In the genomic region with DNA sequence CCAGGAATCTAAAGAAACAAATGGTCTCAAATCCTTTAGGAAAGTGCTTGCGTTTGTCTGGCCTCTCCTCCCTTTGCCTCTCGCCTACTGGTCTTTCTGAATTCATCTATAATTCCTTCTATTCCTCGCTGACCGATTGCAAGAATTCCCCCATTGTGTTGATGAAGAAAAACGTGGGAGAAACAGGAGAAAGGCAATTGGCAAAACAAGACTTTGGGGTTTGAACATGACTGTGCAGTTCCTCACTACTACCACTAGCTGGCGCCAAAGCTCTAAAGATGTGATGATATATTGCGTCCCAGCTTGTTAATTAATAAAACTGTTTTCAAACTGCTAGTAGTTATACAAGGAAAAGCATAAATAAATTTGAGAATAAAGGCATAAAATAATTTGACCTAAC, we compare ENCODE assay signal across 10 mouse cellular contexts. TPM values are rescaled to one million over a fixed set of nuclear protein-coding genes. Genes with fewer than 3 reads are reported as not detected.
A peak's percentile ranks its signal among the peaks of the same experiment; 100 is the strongest.
DNase-seq lines count a peak whose midpoint lies in the region; ATAC-seq and TF ChIP-seq lines count a peak whose summit lies in the region.
"Had no signal": no experiment of that assay in that cellular context is flagged by ENCODE, and none has a peak within 500 bp of the region (broad histone marks: within the 10 kb centered on the region; RNA-seq: fewer than 3 reads in every experiment).

No protein-coding gene starts in this region.

- 1% methylated on average over 7 of the region's 7 CpGs for WGBS in heart, embryonic 15.5 days
- WGBS in midbrain, postnatal 0 days: 2% methylated on average over 7 of the region's 7 CpGs

- no peak overlapping the region for H3K27ac ChIP-seq in heart, embryonic 15.5 days
- H3K27ac ChIP-seq in layer of hippocampus, adult 2 months: no peak overlapping the region
- no peak overlapping the region for H3K27ac ChIP-seq in midbrain, postnatal 0 days (ENCODE audit: low read depth, low read length)
- H3K27ac ChIP-seq: embryonic facial prominence, embryonic 12.5 days; limb, embryonic 13.5 days had no signal

- DNase-seq in layer of hippocampus, adult 11-12 months (ENCODE audit: low spot score): peak; percentile 59
- no peak for DNase-seq in layer of hippocampus, adult 9-10 months (ENCODE audit: low spot score)
- peak; percentile 14 for DNase-seq in G1E (ENCODE audit: low spot score)
- peak; percentile 80 for DNase-seq in cerebellum, adult 9-10 months
- DNase-seq in layer of hippocampus, adult 2 months (ENCODE audit: low spot score in 2 of 2): peak; percentile 56 to 64
- DNase-seq in midbrain, postnatal 0 days (ENCODE audit: low spot score): peak; percentile 79

- no peak for ATAC-seq in G1E (ENCODE audit: extremely low read depth, insufficient number of reproducible peaks, low FRiP score, poor library complexity, severe bottlenecking)
- no peak for ATAC-seq in heart, embryonic 15.5 days (replicated peaks; ENCODE audit: insufficient number of reproducible peaks, insufficient read depth, low FRiP score, low read depth)
- no peak for ATAC-seq in midbrain, postnatal 0 days (ENCODE audit: low FRiP score)
- no peak for ATAC-seq in erythroid progenitor cell, adult 5-6 weeks (replicated peaks; ENCODE audit: low FRiP score, poor library complexity, severe bottlenecking)

- TF ChIP-seq CTCF in G1E (IDR thresholded peaks at IDR 0.05; ENCODE audit: low read depth, low read length): peak; percentile 100
- TF ChIP-seq CTCF in layer of hippocampus, adult 2 months (conservative IDR thresholded peaks at IDR 0.05): peak; percentile 100
- TF ChIP-seq CTCF in midbrain, postnatal 0 days (IDR thresholded peaks at IDR 0.05): peak; percentile 100

- H3K9ac ChIP-seq in heart, embryonic 15.5 days: no peak overlapping the region
- no peak overlapping the region for H3K9ac ChIP-seq in midbrain, postnatal 0 days (replicated peaks; ENCODE audit: low read length, poor library complexity, severe bottlenecking)
- H3K9ac ChIP-seq: embryonic facial prominence, embryonic 12.5 days; limb, embryonic 13.5 days had no signal

- no peaks in the 10 kb centered on the region for H3K36me3 ChIP-seq in G1E (replicated peaks)
- no peaks in the 10 kb centered on the region for H3K36me3 ChIP-seq in heart, embryonic 15.5 days
- H3K36me3 ChIP-seq in midbrain, postnatal 0 days (ENCODE audit: insufficient read depth, low read length): no peaks in the 10 kb centered on the region
- H3K36me3 ChIP-seq: embryonic facial prominence, embryonic 12.5 days; limb, embryonic 13.5 days had no signal

- no peaks in the 10 kb centered on the region for H3K9me3 ChIP-seq in G1E (replicated peaks)
- H3K9me3 ChIP-seq in heart, embryonic 15.5 days (replicated peaks): no peaks in the 10 kb centered on the region
- no peaks in the 10 kb centered on the region for H3K9me3 ChIP-seq in midbrain, postnatal 0 days (ENCODE audit: low read length)
- H3K9me3 ChIP-seq: limb, embryonic 13.5 days had no signal

- H3K4me1 ChIP-seq in G1E (ENCODE audit: insufficient read depth, low read depth, low read length): peaks cover 10% of the 10 kb centered on the region
- H3K4me1 ChIP-seq in heart, embryonic 15.5 days (replicated peaks): peaks cover 22% of the 10 kb centered on the region
- H3K4me1 ChIP-seq in midbrain, postnatal 0 days (ENCODE audit: insufficient read depth, low read length): no peaks in the 10 kb centered on the region

- peaks cover 33% of the 10 kb centered on the region for H3K27me3 ChIP-seq in G1E (ENCODE audit: insufficient read depth, low read length)
- H3K27me3 ChIP-seq in heart, embryonic 15.5 days: 0 out of 2 replicates have a peak, but pooled peaks cover 4% of the 10 kb centered on the region
- H3K27me3 ChIP-seq in midbrain, postnatal 0 days (ENCODE audit: insufficient read depth, low read length): 0 out of 2 replicates have a peak, but pooled peaks cover 12% of the 10 kb centered on the region

- 0 out of 2 replicates have a peak overlapping the region, but pooled peaks have one; percentile 25 for H3K4me2 ChIP-seq in heart, embryonic 15.5 days
- H3K4me2 ChIP-seq in midbrain, postnatal 0 days (ENCODE audit: low read depth, low read length, poor library complexity, severe bottlenecking): 0 out of 2 replicates have a peak overlapping the region, but pooled peaks have one; percentile 36
- H3K4me2 ChIP-seq: embryonic facial prominence, embryonic 12.5 days; limb, embryonic 13.5 days had no signal

- no peak overlapping the region for H3K4me3 ChIP-seq in G1E (ENCODE audit: low read depth, low read length)
- H3K4me3 ChIP-seq in heart, embryonic 15.5 days: no peak overlapping the region
- H3K4me3 ChIP-seq in layer of hippocampus, adult 2 months: no peak overlapping the region
- H3K4me3 ChIP-seq in midbrain, postnatal 0 days (ENCODE audit: low read depth, low read length): no peak overlapping the region
- H3K4me3 ChIP-seq: embryonic facial prominence, embryonic 12.5 days; limb, embryonic 13.5 days had no signal

RNA-seq across cellular contexts. Expression of a gene that starts 53.4 kb away (rescaled TPM):
- total RNA-seq in G1E (2014; fragmentation: Nextera tagmentation) (576 and 627 TPM in 2 replicates), G1E (2017) (136 and 215 TPM in 2 replicates)
- polyA plus RNA-seq in G1E (2012): 283 and 509 TPM in 2 replicates
- polyA plus RNA-seq in heart, embryonic 15.5 days (2015; fragmentation: Nextera tagmentation; extraction: Ambion mirVana): 170 and 171 TPM in 2 replicates
- total RNA-seq in layer of hippocampus, adult 2 months (2021): 100 to 1,000 TPM; 305 to 319 TPM
- 83.7 and 116 TPM in 2 replicates for total RNA-seq in midbrain, postnatal 0 days (2014; rRNA removed)
- 87.7 and 96.6 TPM in 2 replicates for polyA plus RNA-seq in midbrain, postnatal 0 days (2015; fragmentation: Nextera tagmentation; extraction: Ambion mirVana)
- 321 and 355 TPM in 2 replicates for total RNA-seq in erythroid progenitor cell, adult 5-6 weeks (2015; ENCODE audit: low replicate concordance)
- 329 and 477 TPM in 2 replicates for total RNA-seq in erythroid progenitor cell, adult 5-6 weeks (2017; ENCODE audit: low replicate concordance)
